In genomic region chr1:60493421-60493820, GRCm38 (mm10) we compare ENCODE assay signal across 12 mouse cellular contexts.
"Had no signal": no experiment of that assay in that cellular context is flagged by ENCODE, and none has a peak within 500 bp of the region (broad histone marks: within the 10 kb centered on the region; RNA-seq: fewer than 3 reads in every experiment).

No protein-coding gene starts in this region.

- DNase-seq: retina, postnatal 1 day; right cerebral cortex, adult 18-20 months; right cerebral cortex, postnatal 14 days; right cerebral cortex, postnatal 25 days; right cerebral cortex, postnatal 4 days; spleen, adult 18-20 months; thymus, adult 18-20 months; thymus, adult 2 months; thymus, postnatal 14 days; thymus, postnatal 25 days; thymus, postnatal 36 days; thymus, postnatal 4 days had no signal
